Mouse (Mus musculus) bone marrow, adult 2 months (tissue): ENCODE data around the gene Prmt1.

Experiments
- CTCF ChIP-seq: fragments of 200-500 bp; IDR thresholded peaks from 2 replicates; pipeline ENCODE4 v1.5.1; 2011; ENCODE audit warnings: low read length, control low read depth; ENCODE audit not compliant: control insufficient read depth, insufficient read depth
- POLR2A ChIP-seq: fragments of 200-500 bp; IDR thresholded peaks from 2 replicates; pipeline ENCODE4 v1.6.1; 2011; ENCODE audit warnings: low read depth, mild to moderate bottlenecking, control low read depth, low read length, borderline replicate concordance; ENCODE audit not compliant: control insufficient read depth

DNA sequence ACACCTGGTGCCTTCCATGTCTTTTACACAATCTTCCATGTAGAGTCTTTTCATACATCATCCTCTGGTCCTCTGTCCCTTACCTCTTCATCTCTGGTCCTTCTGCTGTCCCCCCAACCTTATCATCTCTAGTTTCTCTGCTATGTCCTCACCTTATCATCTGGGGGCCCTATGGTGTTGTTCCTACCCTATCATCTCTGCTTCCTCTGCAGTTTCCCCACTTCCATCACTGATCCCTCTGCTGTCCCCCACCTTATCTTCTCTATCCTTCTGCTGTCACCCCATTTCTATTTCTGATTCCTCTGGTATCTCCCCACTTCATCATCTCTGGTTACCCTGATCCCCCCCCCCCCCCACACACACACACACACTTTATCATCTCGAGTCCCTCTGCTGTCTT is 57.8 kb downstream of the Prmt1 start:
- no peak for TF ChIP-seq POLR2A
- no peak for TF ChIP-seq CTCF
